Mouse (Mus musculus): ENCODE measurements at regions not wholly inside any gene's neighbourhood (a gene's known extent, or its start where the extent isn't known, plus 50 kb on each side); places are given as distances from the start of the nearest gene placed in this dataset.

- peak; percentile 16 to 33 for DNase-seq (ENCODE audit: low spot score in 2 of 2)
These were observed 114.8 kb upstream of the Tmem260 start for GRCm38 (mm10) chr14:48330965-48331622.

- no peak for DNase-seq (ENCODE audit: low spot score in 2 of 2)
These were observed 114.3 kb upstream of the Tmem260 start for GRCm38 (mm10) chr14:48331623-48332000.

- DNase-seq (ENCODE audit: low spot score in 2 of 2) = no peak
These were observed 113.7 kb upstream of the Tmem260 start for GRCm38 (mm10) chr14:48332193-48332592.

GRCm38 (mm10) chr14:48332660-48333059 lies 113.3 kb upstream of the Tmem260 start:
- DNase-seq (ENCODE audit: low spot score in 2 of 2) = no peak

GRCm38 (mm10) chr14:48334106-48334809 lies 111.7 kb upstream of the Tmem260 start:
- DNase-seq (ENCODE audit: low spot score in 2 of 2) = no peak

GRCm38 (mm10) chr14:48339434-48339833 lies 106.5 kb upstream of the Tmem260 start:
- DNase-seq (ENCODE audit: low spot score in 2 of 2) = no peak

GRCm38 (mm10) chr14:48342944-48343343 lies 103.0 kb upstream of the Tmem260 start:
- no peak for DNase-seq (ENCODE audit: low spot score in 2 of 2)

GRCm38 (mm10) chr14:48345956-48346355 lies 100.0 kb upstream of the Tmem260 start:
- DNase-seq (ENCODE audit: low spot score in 2 of 2) = no peak

- no peak for DNase-seq (ENCODE audit: low spot score in 2 of 2)
These were observed 96.4 kb upstream of the Tmem260 start for GRCm38 (mm10) chr14:48349392-48350044.

GRCm38 (mm10) chr14:48351652-48352051 lies 94.3 kb upstream of the Tmem260 start:
- DNase-seq (ENCODE audit: low spot score in 2 of 2) = no peak

- no peak for DNase-seq (ENCODE audit: low spot score in 2 of 2)
These were observed 93.1 kb upstream of the Tmem260 start for GRCm38 (mm10) chr14:48352825-48353224.

GRCm38 (mm10) chr14:48354176-48354575 lies 91.7 kb upstream of the Tmem260 start:
- no peak for DNase-seq (ENCODE audit: low spot score in 2 of 2)

- no peak for DNase-seq (ENCODE audit: low spot score in 2 of 2)
These were observed 88.5 kb upstream of the Tmem260 start for GRCm38 (mm10) chr14:48357441-48357840.

GRCm38 (mm10) chr14:48358487-48359159 lies 87.3 kb upstream of the Tmem260 start:
- peak; percentile 29 to 66 for DNase-seq (ENCODE audit: low spot score in 2 of 2)

GRCm38 (mm10) chr14:48361820-48362219 lies 84.1 kb upstream of the Tmem260 start:
- DNase-seq (ENCODE audit: low spot score in 2 of 2) = no peak

- peak; percentile 86 to 89 for DNase-seq (ENCODE audit: low spot score in 2 of 2)
These were observed 78.9 kb upstream of the Tmem260 start for GRCm38 (mm10) chr14:48367006-48367405.

- DNase-seq (ENCODE audit: low spot score in 2 of 2) = no peak
These were observed 75.6 kb upstream of the Tmem260 start for GRCm38 (mm10) chr14:48370322-48370721.

GRCm38 (mm10) chr14:48371766-48372165 lies 74.2 kb upstream of the Tmem260 start:
- peak; percentile 52 to 57 for DNase-seq (ENCODE audit: low spot score in 2 of 2)

GRCm38 (mm10) chr14:48376112-48376511 lies 69.8 kb upstream of the Tmem260 start:
- no peak for DNase-seq (ENCODE audit: low spot score in 2 of 2)
